Mouse (Mus musculus) megakaryocyte, embryonic 14.5 days (primary cell): Measurements from ENCODE around the gene Snx32.

ENCODE experiments used
- FLI1 ChIP-seq: IDR thresholded peaks from 2 replicates; pipeline ENCODE4 v1.6.1; 2012; ENCODE audit warnings: low read length, inconsistent platforms, mixed read lengths
- GATA1 ChIP-seq: IDR thresholded peaks from 3 replicates; pipeline ENCODE4 v1.6.1; 2012; ENCODE audit warnings: mixed read lengths, low read length, inconsistent platforms, borderline replicate concordance

GRCm38 (mm10) chr19:5456241-5456921, 54.0 kb downstream of the Snx32 start:
- no peak for TF ChIP-seq FLI1
- no peak for TF ChIP-seq GATA1
